Mouse (Mus musculus): ENCODE measurements around the gene Stil. TPM values are rescaled to one million over a fixed set of nuclear protein-coding genes. Genes with fewer than 3 reads are reported as not detected.

Stil gene
- polyA plus RNA-seq, 1 experiment from 2014 or later, result 3.1 TPM

DNA sequence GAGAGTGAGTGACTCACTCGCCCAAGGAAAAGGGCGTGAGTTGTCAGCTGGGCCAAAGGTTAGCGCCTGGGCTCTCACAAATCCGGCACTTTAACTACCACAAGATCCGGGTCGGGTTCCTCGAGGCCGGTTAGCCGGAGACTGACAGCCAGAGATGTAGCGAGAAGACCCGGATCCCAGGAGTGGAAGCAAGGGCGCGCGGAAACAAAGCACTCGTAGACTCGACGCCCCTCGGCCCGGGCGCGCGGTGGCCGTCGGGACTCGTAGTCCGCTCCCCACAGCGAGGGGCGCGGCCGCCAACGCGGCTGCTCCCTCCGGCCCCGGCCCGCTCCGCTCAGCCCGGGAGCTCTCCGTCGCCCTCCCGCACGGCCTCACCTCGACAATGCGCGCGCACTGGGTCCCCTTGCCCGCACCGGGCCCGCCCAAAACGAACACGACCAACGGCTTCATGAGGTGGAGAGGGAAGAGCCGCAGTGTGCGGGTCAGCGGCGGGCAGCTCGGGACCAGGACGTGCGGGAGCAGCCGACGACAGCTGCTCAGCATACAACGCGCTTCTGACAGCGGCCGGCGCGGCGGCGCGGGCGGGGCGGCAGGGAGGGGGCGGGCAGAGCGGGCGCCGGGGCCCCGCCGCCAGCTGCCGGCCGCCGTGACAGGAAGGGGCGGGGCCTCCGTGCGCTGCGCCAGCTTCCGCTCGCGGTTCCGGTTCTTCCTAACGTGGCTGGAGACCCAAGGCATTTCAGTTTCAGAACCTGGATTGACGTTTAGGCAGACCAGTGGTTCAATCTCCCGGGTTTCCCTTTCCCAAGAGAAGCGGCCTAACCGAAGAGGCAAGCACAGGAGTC is 13.1 kb upstream of the Stil start, which contains the start of gene Cmpk1:
TSS of gene Cmpk1 (minus strand) at position 651 of the 842 bp plus-strand sequence.
- Histone ChIP-seq H3K27ac (peak within 1 kb of the TSS; percentile 100), H3K4me2 (peak within 1 kb of the TSS; percentile 83), H3K4me1 (replicated peaks) (peaks cover 22% of the 10 kb centered on the region), H3K4me3 (peak within 1 kb of the TSS; percentile 83), H3K9ac (peak within 1 kb of the TSS; percentile 92), H3K27me3 (peaks cover 4% of the 10 kb centered on the region; the same call in 1 of the 2 replicates), H3K36me3 (no peaks in the 10 kb centered on the region), H3K9me3 (no peaks in the 10 kb centered on the region)
- ATAC-seq (ENCODE audit: low FRiP score), result peak; percentile 98
- WGBS, result under 1% methylated on average over 91 of the region's 93 CpGs

DNA sequence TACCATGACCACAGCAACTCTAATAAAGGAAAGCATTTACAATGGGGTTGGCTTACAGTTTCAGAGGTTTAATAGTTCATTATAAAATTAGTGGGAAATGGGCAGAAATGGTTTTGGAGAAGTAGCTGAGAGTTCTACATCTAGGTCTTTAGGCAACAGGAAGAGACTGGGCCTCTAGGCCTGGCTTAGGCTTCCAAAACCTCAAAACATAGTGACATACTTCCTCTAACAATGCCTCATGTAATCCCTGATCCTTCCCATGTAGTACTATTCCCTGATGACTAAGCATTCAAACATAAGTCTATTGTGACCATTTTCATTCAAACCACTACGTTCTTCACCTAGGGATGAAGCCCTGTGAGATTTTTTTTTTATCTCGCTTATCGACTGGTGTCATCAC is 5.7 kb upstream of the Stil start:
- ATAC-seq (ENCODE audit: low FRiP score), result no peak
- no peak overlapping the region for H3K9ac ChIP-seq
- WGBS, result 89% methylated on average over 3 of the region's 3 CpGs
- no peaks in the 10 kb centered on the region for H3K9me3 ChIP-seq
- H3K4me3 ChIP-seq, result no peak overlapping the region
- no peak overlapping the region for H3K27ac ChIP-seq
- no peak overlapping the region for H3K4me2 ChIP-seq
- 0 out of 2 replicates have a peak, but pooled peaks cover 2% of the 10 kb centered on the region for H3K4me1 ChIP-seq (replicated peaks)
- no peaks in the 10 kb centered on the region for H3K36me3 ChIP-seq
- H3K27me3 ChIP-seq, result peaks cover 24% of the 10 kb centered on the region

DNA sequence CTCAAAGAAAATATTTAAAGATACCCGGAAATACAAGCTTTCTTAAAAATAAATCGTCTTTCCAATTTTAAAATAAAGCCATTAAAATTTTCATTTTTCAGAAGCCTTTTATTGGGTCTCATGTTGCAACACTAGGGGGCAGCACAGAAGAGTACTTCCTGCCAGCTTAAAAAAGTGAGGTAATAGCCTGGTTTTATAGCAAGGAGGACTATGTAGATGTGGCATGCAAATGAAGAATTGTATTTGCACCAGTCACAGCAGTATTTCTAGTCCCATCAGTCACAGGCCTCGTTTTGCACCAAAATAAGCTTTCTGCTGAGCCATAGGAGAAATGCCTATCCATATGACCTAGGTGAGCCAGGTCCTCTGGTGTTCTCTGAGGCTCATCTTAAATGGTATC is 2.9 kb upstream of the Stil start:
- H3K4me1 ChIP-seq (replicated peaks), result peaks cover 20% of the 10 kb centered on the region
- H3K4me3 ChIP-seq, result no peak overlapping the region
- no peaks in the 10 kb centered on the region for H3K36me3 ChIP-seq
- H3K4me2 ChIP-seq, result no peak overlapping the region
- ATAC-seq (ENCODE audit: low FRiP score), result no peak
- H3K27me3 ChIP-seq, result peaks cover 17% of the 10 kb centered on the region
- WGBS, result 50% methylated on average over 3 of the region's 3 CpGs
- no peak overlapping the region for H3K9ac ChIP-seq
- H3K27ac ChIP-seq, result no peak overlapping the region
- H3K9me3 ChIP-seq, result no peaks in the 10 kb centered on the region

DNA sequence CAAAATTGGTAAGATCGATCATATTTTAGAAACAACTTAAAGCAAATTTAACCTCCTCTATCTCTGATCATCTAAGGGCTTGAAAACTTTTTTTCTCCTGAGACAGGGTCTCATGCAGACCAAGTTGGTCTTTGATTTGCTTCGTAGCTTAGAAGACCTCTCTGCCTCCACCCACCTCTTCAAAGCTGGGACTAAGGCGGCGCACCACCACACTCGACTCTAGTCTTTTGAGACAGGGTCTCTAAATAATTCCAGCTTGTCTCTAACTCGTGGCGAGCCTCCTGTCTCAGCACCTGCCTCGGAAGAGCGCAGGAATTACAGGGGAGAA is 550 bp upstream of the Stil start:
- H3K4me3 ChIP-seq, result peak overlapping the region; percentile 56
- peak overlapping the region; percentile 61 for H3K4me2 ChIP-seq
- H3K9ac ChIP-seq, result peak overlapping the region; percentile 75
- peak overlapping the region; percentile 94 for H3K27ac ChIP-seq
- H3K9me3 ChIP-seq, result no peaks in the 10 kb centered on the region
- H3K4me1 ChIP-seq (replicated peaks), result peaks cover 20% of the 10 kb centered on the region
- 10% methylated on average over 9 of the region's 9 CpGs for WGBS
- H3K36me3 ChIP-seq, result no peaks in the 10 kb centered on the region
- H3K27me3 ChIP-seq, result no peaks in the 10 kb centered on the region
- ATAC-seq (ENCODE audit: low FRiP score), result peak; percentile 67; the same call in 1 of the 2 replicates

- Histone ChIP-seq H3K36me3 (no peaks in the 10 kb centered on the region), H3K27ac (no peak overlapping the region), H3K4me2 (peak overlapping the region; percentile 61), H3K9ac (peak overlapping the region; percentile 73), H3K9me3 (no peaks in the 10 kb centered on the region), H3K4me1 (replicated peaks) (peaks cover 20% of the 10 kb centered on the region), H3K27me3 (no peaks in the 10 kb centered on the region), H3K4me3 (peak overlapping the region; percentile 56)
- 3% methylated on average over 8 of the region's 8 CpGs for WGBS
- ATAC-seq (ENCODE audit: low FRiP score), result peak; percentile 34
Observed at GRCm38 (mm10) chr4:115000429-115000795, 453 bp downstream of the Stil start.

- H3K4me2 ChIP-seq, result no peak overlapping the region
- H3K9ac ChIP-seq, result no peak overlapping the region
- no peaks in the 10 kb centered on the region for H3K27me3 ChIP-seq
- no peaks in the 10 kb centered on the region for H3K36me3 ChIP-seq
- no peak overlapping the region for H3K4me3 ChIP-seq
- no peak overlapping the region for H3K27ac ChIP-seq
- no peak for ATAC-seq (ENCODE audit: low FRiP score)
- no peaks in the 10 kb centered on the region for H3K9me3 ChIP-seq
- H3K4me1 ChIP-seq (replicated peaks), result no peaks in the 10 kb centered on the region
- WGBS, result 94% methylated on average over 3 of the region's 3 CpGs
Observed at GRCm38 (mm10) chr4:115014276-115014675, 14.3 kb downstream of the Stil start.

DNA sequence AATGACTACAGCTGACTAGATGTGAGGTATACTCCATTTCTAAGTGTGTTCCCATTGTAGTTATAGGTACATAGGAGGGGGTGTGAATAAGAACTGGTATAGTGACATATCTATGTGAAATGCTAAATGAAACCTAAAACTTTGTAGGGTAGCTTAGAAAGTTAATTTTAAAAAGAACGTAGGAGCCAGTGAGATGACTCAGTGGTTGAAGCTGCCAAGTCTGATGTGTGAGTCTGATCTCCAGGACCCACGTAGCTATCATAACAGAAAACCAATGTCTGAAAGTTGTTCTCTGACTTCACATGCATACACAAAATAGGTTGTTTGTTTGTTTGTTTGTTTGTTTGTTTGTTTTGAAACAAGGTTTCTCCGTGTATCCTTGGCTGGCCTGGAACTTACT is 20.0 kb downstream of the Stil start:
- no peak overlapping the region for H3K9ac ChIP-seq
- no peak for ATAC-seq (ENCODE audit: low FRiP score)
- WGBS, result 88% methylated on average over 3 of the region's 3 CpGs
- H3K4me3 ChIP-seq, result no peak overlapping the region
- H3K4me1 ChIP-seq (replicated peaks), result no peaks in the 10 kb centered on the region
- no peaks in the 10 kb centered on the region for H3K9me3 ChIP-seq
- H3K27ac ChIP-seq, result no peak overlapping the region
- peaks cover 12% of the 10 kb centered on the region for H3K36me3 ChIP-seq
- H3K27me3 ChIP-seq, result no peaks in the 10 kb centered on the region
- no peak overlapping the region for H3K4me2 ChIP-seq

DNA sequence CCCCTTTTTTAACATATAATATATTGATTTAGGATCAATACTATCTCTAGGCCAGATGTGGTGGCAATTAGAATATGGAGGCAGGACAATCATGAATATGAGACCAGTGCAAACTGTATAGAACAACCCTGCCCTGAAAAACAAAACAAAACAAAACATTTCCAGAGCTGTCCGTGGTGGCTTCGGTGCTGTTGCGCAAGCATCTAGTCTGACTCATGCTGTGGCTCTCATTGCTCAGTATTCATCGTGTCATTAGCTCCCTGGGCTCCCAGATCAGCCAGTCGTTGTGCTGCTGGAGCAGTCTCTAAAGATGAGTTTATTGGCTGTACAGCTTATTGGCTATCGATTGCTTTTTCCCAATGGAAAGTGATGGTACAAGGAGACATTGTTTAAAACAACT is 35.1 kb downstream of the Stil start:
- H3K4me3 ChIP-seq, result no peak overlapping the region
- H3K36me3 ChIP-seq, result no peaks in the 10 kb centered on the region
- H3K4me1 ChIP-seq (replicated peaks), result no peaks in the 10 kb centered on the region
- no peak overlapping the region for H3K27ac ChIP-seq
- H3K9me3 ChIP-seq, result no peaks in the 10 kb centered on the region
- H3K27me3 ChIP-seq, result no peaks in the 10 kb centered on the region
- no peak for ATAC-seq (ENCODE audit: low FRiP score)
- no peak overlapping the region for H3K4me2 ChIP-seq
- 85% methylated on average over 6 of the region's 6 CpGs for WGBS
- no peak overlapping the region for H3K9ac ChIP-seq

DNA sequence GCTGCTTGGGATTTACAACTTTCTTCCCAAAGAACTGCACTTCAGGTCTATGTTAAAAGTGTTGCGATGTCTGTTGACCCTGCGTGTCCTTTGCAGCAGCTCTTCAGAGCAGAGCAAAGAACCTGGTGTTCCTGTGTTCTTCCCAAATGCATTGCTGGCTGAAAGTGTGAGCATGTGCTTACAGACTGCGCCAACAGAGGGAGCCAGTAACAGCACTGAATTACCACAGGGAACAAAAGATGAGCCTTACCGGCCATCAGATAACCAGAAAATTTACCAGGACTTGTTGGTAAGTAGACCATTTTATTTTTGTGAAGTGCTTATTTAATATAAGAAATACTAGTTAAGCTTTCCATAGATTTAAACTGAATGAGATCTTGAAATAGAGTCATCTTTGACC is 38.3 kb downstream of the Stil start:
- no peaks in the 10 kb centered on the region for H3K36me3 ChIP-seq
- ATAC-seq (ENCODE audit: low FRiP score), result no peak
- no peaks in the 10 kb centered on the region for H3K27me3 ChIP-seq
- H3K4me2 ChIP-seq, result no peak overlapping the region
- WGBS, result 37% methylated on average over 4 of the region's 4 CpGs
- H3K9ac ChIP-seq, result no peak overlapping the region
- H3K27ac ChIP-seq, result no peak overlapping the region
- H3K4me1 ChIP-seq (replicated peaks), result no peaks in the 10 kb centered on the region
- H3K4me3 ChIP-seq, result no peak overlapping the region
- no peaks in the 10 kb centered on the region for H3K9me3 ChIP-seq

GRCm38 (mm10) chr4:115045621-115046020 is 45.7 kb downstream of the Stil start:
- Histone ChIP-seq H3K9me3 (no peaks in the 10 kb centered on the region), H3K36me3 (no peaks in the 10 kb centered on the region), H3K4me1 (replicated peaks) (no peaks in the 10 kb centered on the region), H3K27ac (no peak overlapping the region), H3K9ac (no peak overlapping the region), H3K4me2 (no peak overlapping the region), H3K27me3 (peaks cover 33% of the 10 kb centered on the region), H3K4me3 (no peak overlapping the region)
- WGBS, result 78% methylated on average over 3 of the region's 3 CpGs
- no peak for ATAC-seq (ENCODE audit: low FRiP score)

GRCm38 (mm10) chr4:115047750-115048149 is 47.8 kb downstream of the Stil start:
- 3% methylated on average over 5 of the region's 5 CpGs for WGBS
- Histone ChIP-seq H3K4me2 (no peak overlapping the region), H3K9ac (no peak overlapping the region), H3K36me3 (no peaks in the 10 kb centered on the region), H3K4me3 (no peak overlapping the region), H3K27ac (no peak overlapping the region), H3K4me1 (replicated peaks) (peaks cover 5% of the 10 kb centered on the region), H3K27me3 (peaks cover 54% of the 10 kb centered on the region), H3K9me3 (no peaks in the 10 kb centered on the region)
- ATAC-seq (ENCODE audit: low FRiP score), result no peak

DNA sequence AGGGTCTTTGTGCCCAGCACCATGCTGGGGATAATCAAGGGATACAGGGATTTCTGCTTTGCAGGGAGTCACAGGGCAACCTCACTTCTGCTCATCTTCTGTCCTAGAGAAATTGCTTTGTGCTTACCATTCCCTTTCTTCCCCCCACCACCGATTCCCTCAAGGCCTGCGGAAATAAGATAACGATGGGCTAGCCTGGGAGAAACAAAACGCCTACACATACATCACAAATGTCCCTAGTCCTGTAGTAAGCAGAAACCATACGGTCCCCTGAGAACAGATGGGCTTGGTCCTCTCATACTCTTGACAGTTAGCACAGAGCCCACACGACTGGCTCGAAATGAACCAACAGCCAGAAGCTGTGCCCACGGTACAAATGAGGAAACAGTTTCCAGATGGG is 48.2 kb downstream of the Stil start:
- Histone ChIP-seq H3K4me2 (no peak overlapping the region), H3K27ac (no peak overlapping the region), H3K36me3 (no peaks in the 10 kb centered on the region), H3K9me3 (no peaks in the 10 kb centered on the region), H3K4me1 (replicated peaks) (peaks cover 7% of the 10 kb centered on the region), H3K27me3 (peaks cover 59% of the 10 kb centered on the region), H3K4me3 (no peak overlapping the region), H3K9ac (no peak overlapping the region)
- WGBS, result 76% methylated on average over 8 of the region's 8 CpGs
- no peak for ATAC-seq (ENCODE audit: low FRiP score)

- Histone ChIP-seq H3K9ac (no peak overlapping the region), H3K27me3 (peaks cover 88% of the 10 kb centered on the region), H3K36me3 (no peaks in the 10 kb centered on the region), H3K9me3 (no peaks in the 10 kb centered on the region), H3K4me3 (no peak overlapping the region), H3K4me1 (replicated peaks) (peaks cover 7% of the 10 kb centered on the region), H3K4me2 (no peak overlapping the region), H3K27ac (no peak overlapping the region)
- no peak for ATAC-seq (ENCODE audit: low FRiP score)
- 66% methylated on average over 5 of the region's 5 CpGs for WGBS
Observed at GRCm38 (mm10) chr4:115051245-115051644, 51.3 kb downstream of the Stil start.

Data from hindbrain, embryonic 13.5 days (tissue).